Mouse (Mus musculus): Measurements from ENCODE around the gene Ddx10.
"Not testable (repeated sequence)": the region's sequence is repeated elsewhere in the genome, so short reads cannot be mapped to it uniquely, and the experiment has no call there.

GRCm38 (mm10) chr9:53142424-53142823, 105.4 kb downstream of the Ddx10 start:
- TF ChIP-seq CTCF (conservative IDR thresholded peaks at IDR 0.05; ENCODE audit: insufficient read depth, insufficient read length, low read depth, low read length); POLR2A (IDR thresholded peaks at IDR 0.05; ENCODE audit: low read depth, low read length): not testable (repeated sequence)
